Mouse (Mus musculus): ENCODE measurements at regions not wholly inside any gene's neighbourhood (a gene's known extent, or its start where the extent isn't known, plus 50 kb on each side); places are given as distances from the start of the nearest gene placed in this dataset.

- 61% methylated on average over 12 of the region's 12 CpGs for WGBS
- ATAC-seq (ENCODE audit: insufficient number of reproducible peaks, insufficient read depth, low FRiP score, low TSS enrichment, low read depth): no peak
- Histone ChIP-seq H3K36me3 (no peaks in the 10 kb centered on the region), H3K27ac (no peak overlapping the region), H3K27me3 (peaks cover 53% of the 10 kb centered on the region), H3K9me3 (no peaks in the 10 kb centered on the region), H3K4me1 (peaks cover 21% of the 10 kb centered on the region), H3K9ac (no peak overlapping the region), H3K4me2 (no peak overlapping the region), H3K4me3 (no peak overlapping the region)
Measured at GRCm38 (mm10) chrX:11437151-11437944, 109.7 kb downstream of the H2al1j start.

GRCm38 (mm10) chrX:11443543-11443942 lies 115.9 kb downstream of the H2al1j start:
- H3K9ac ChIP-seq: no peak overlapping the region
- no peak overlapping the region for H3K4me2 ChIP-seq
- H3K27me3 ChIP-seq: peaks cover 35% of the 10 kb centered on the region; the same call in 1 of the 2 replicates
- no peak overlapping the region for H3K27ac ChIP-seq
- 60% methylated on average over 7 of the region's 7 CpGs for WGBS
- no peaks in the 10 kb centered on the region for H3K36me3 ChIP-seq
- peaks cover 3% of the 10 kb centered on the region for H3K4me1 ChIP-seq
- H3K4me3 ChIP-seq: no peak overlapping the region
- ATAC-seq (ENCODE audit: insufficient number of reproducible peaks, insufficient read depth, low FRiP score, low TSS enrichment, low read depth): no peak
- no peaks in the 10 kb centered on the region for H3K9me3 ChIP-seq

- 63% methylated on average over 10 of the region's 10 CpGs for WGBS
- H3K27me3 ChIP-seq: peaks cover 38% of the 10 kb centered on the region; the same call in 1 of the 2 replicates
Measured at GRCm38 (mm10) chrX:11444261-11444725, 116.7 kb downstream of the H2al1j start.

GRCm38 (mm10) chrX:11448711-11449110 lies 121.1 kb downstream of the H2al1j start:
- no peak overlapping the region for H3K4me2 ChIP-seq
- H3K9me3 ChIP-seq: no peaks in the 10 kb centered on the region
- H3K9ac ChIP-seq: no peak overlapping the region
- no peak overlapping the region for H3K27ac ChIP-seq
- H3K27me3 ChIP-seq: peaks cover 52% of the 10 kb centered on the region; the same call in 1 of the 2 replicates
- WGBS: 81% methylated on average over 4 of the region's 4 CpGs
- H3K36me3 ChIP-seq: no peaks in the 10 kb centered on the region
- H3K4me3 ChIP-seq: no peak overlapping the region
- H3K4me1 ChIP-seq: peaks cover 3% of the 10 kb centered on the region
- ATAC-seq (ENCODE audit: insufficient number of reproducible peaks, insufficient read depth, low FRiP score, low TSS enrichment, low read depth): no peak

More at GRCm38 (mm10) chrX:11444261-11444725, 116.7 kb downstream of the H2al1j start:
- H3K9me3 ChIP-seq: no peaks in the 10 kb centered on the region
- H3K9ac ChIP-seq: no peak overlapping the region
- peaks cover 3% of the 10 kb centered on the region for H3K4me1 ChIP-seq
- ATAC-seq (ENCODE audit: insufficient number of reproducible peaks, insufficient read depth, low FRiP score, low TSS enrichment, low read depth): no peak
- H3K4me2 ChIP-seq: no peak overlapping the region
- no peak overlapping the region for H3K4me3 ChIP-seq
- no peaks in the 10 kb centered on the region for H3K36me3 ChIP-seq
- H3K27ac ChIP-seq: no peak overlapping the region

GRCm38 (mm10) chrX:11458521-11458920 lies 130.9 kb downstream of the H2al1j start:
- no peaks in the 10 kb centered on the region for H3K36me3 ChIP-seq
- no peak overlapping the region for H3K9ac ChIP-seq
- no peak overlapping the region for H3K4me2 ChIP-seq
- no peak for ATAC-seq (ENCODE audit: insufficient number of reproducible peaks, insufficient read depth, low FRiP score, low TSS enrichment, low read depth)
- 0 out of 2 replicates have a peak, but pooled peaks cover 3% of the 10 kb centered on the region for H3K4me1 ChIP-seq
- peaks cover 22% of the 10 kb centered on the region for H3K27me3 ChIP-seq
- H3K9me3 ChIP-seq: no peaks in the 10 kb centered on the region
- no peak overlapping the region for H3K4me3 ChIP-seq
- 44% methylated on average over 4 of the region's 4 CpGs for WGBS
- H3K27ac ChIP-seq: no peak overlapping the region

- Histone ChIP-seq H3K27me3 (peaks cover 23% of the 10 kb centered on the region), H3K9ac (no peak overlapping the region), H3K4me1 (0 out of 2 replicates have a peak, but pooled peaks cover 2% of the 10 kb centered on the region), H3K4me2 (no peak overlapping the region), H3K9me3 (no peaks in the 10 kb centered on the region), H3K36me3 (no peaks in the 10 kb centered on the region), H3K27ac (no peak overlapping the region), H3K4me3 (no peak overlapping the region)
- no peak for ATAC-seq (ENCODE audit: insufficient number of reproducible peaks, insufficient read depth, low FRiP score, low TSS enrichment, low read depth)
- WGBS: 61% methylated on average over 3 of the region's 3 CpGs
Measured at GRCm38 (mm10) chrX:11463955-11464511, 136.4 kb downstream of the H2al1j start.

- Histone ChIP-seq H3K4me2 (no peak overlapping the region), H3K27ac (no peak overlapping the region), H3K27me3 (peaks cover 30% of the 10 kb centered on the region), H3K4me1 (no peaks in the 10 kb centered on the region), H3K36me3 (no peaks in the 10 kb centered on the region), H3K9me3 (no peaks in the 10 kb centered on the region), H3K4me3 (no peak overlapping the region), H3K9ac (no peak overlapping the region)
- ATAC-seq (ENCODE audit: insufficient number of reproducible peaks, insufficient read depth, low FRiP score, low TSS enrichment, low read depth): no peak
- WGBS: 71% methylated on average over 4 of the region's 4 CpGs
Measured at GRCm38 (mm10) chrX:11466191-11466590, 138.6 kb downstream of the H2al1j start.

GRCm38 (mm10) chrX:11479696-11480339 lies 152.2 kb downstream of the H2al1j start:
- peaks cover 7% of the 10 kb centered on the region; the same call in 1 of the 2 replicates for H3K4me1 ChIP-seq
- no peak for ATAC-seq (ENCODE audit: insufficient number of reproducible peaks, insufficient read depth, low FRiP score, low TSS enrichment, low read depth)
- peaks cover 24% of the 10 kb centered on the region for H3K27me3 ChIP-seq
- WGBS: 36% methylated on average over 16 of the region's 16 CpGs
- H3K4me3 ChIP-seq: no peak overlapping the region
- H3K9me3 ChIP-seq: no peaks in the 10 kb centered on the region
- no peaks in the 10 kb centered on the region for H3K36me3 ChIP-seq
- no peak overlapping the region for H3K9ac ChIP-seq
- H3K4me2 ChIP-seq: 0 out of 2 replicates have a peak overlapping the region, but pooled peaks have one; percentile 7
- no peak overlapping the region for H3K27ac ChIP-seq

- no peak overlapping the region for H3K9ac ChIP-seq
- no peak overlapping the region for H3K27ac ChIP-seq
- no peak for ATAC-seq (ENCODE audit: insufficient number of reproducible peaks, insufficient read depth, low FRiP score, low TSS enrichment, low read depth)
- H3K9me3 ChIP-seq: no peaks in the 10 kb centered on the region
- peaks cover 16% of the 10 kb centered on the region for H3K4me1 ChIP-seq
- no peak overlapping the region for H3K4me2 ChIP-seq
- WGBS: 67% methylated on average over 7 of the region's 7 CpGs
- no peaks in the 10 kb centered on the region for H3K36me3 ChIP-seq
- H3K4me3 ChIP-seq: no peak overlapping the region
- H3K27me3 ChIP-seq: peaks cover 24% of the 10 kb centered on the region
Measured at GRCm38 (mm10) chrX:11482141-11482540, 154.5 kb downstream of the H2al1j start.

- WGBS: 24% methylated on average over 2 of the region's 2 CpGs
- ATAC-seq (ENCODE audit: insufficient number of reproducible peaks, insufficient read depth, low FRiP score, low TSS enrichment, low read depth): no peak
- Histone ChIP-seq H3K27me3 (peaks cover 19% of the 10 kb centered on the region; the same call in 1 of the 2 replicates), H3K4me1 (peaks cover 27% of the 10 kb centered on the region), H3K27ac (no peak overlapping the region), H3K4me2 (no peak overlapping the region), H3K4me3 (no peak overlapping the region), H3K9me3 (no peaks in the 10 kb centered on the region), H3K9ac (no peak overlapping the region), H3K36me3 (no peaks in the 10 kb centered on the region)
Measured at GRCm38 (mm10) chrX:11486588-11486987, 159.0 kb downstream of the H2al1j start.

GRCm38 (mm10) chrX:11487876-11488275 lies 160.3 kb downstream of the H2al1j start:
- 66% methylated on average over 5 of the region's 5 CpGs for WGBS
- no peak for ATAC-seq (ENCODE audit: insufficient number of reproducible peaks, insufficient read depth, low FRiP score, low TSS enrichment, low read depth)
- H3K4me3 ChIP-seq: no peak overlapping the region
- H3K36me3 ChIP-seq: no peaks in the 10 kb centered on the region
- no peak overlapping the region for H3K27ac ChIP-seq
- peaks cover 36% of the 10 kb centered on the region for H3K4me1 ChIP-seq
- peaks cover 15% of the 10 kb centered on the region for H3K27me3 ChIP-seq
- no peak overlapping the region for H3K9ac ChIP-seq
- H3K4me2 ChIP-seq: no peak overlapping the region
- H3K9me3 ChIP-seq: no peaks in the 10 kb centered on the region

Measured in embryonic facial prominence, embryonic 13.5 days (tissue).